In the genomic region with DNA sequence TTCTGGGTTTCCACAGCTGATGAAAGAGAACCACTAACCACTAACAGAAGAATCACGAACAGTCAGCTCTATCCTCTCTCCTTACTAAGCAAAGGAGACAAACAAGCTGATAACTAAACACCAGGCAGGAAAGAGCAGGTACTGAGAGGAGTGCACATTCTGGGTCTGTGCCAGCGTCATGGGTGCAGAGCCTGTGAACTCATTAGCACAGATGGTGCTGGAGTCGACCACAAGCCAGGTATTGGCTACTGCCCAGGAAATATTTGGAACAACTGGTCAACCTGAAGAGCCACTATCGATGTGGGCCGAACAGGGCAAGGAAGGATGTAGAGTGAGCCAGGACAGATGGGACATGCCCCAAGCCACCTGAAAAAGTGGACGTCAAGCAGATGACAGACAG, we compare ENCODE assay signal across 19 mouse cellular contexts. TPM values are rescaled to one million over a fixed set of nuclear protein-coding genes. Genes with fewer than 3 reads are reported as not detected.
DNase-seq lines count a peak whose midpoint lies in the region; ATAC-seq and TF ChIP-seq lines count a peak whose summit lies in the region.
"Had no signal": no experiment of that assay in that cellular context is flagged by ENCODE, and none has a peak within 500 bp of the region (broad histone marks: within the 10 kb centered on the region; RNA-seq: fewer than 3 reads in every experiment).

No protein-coding gene starts in this region.

- ATAC-seq in hindbrain, embryonic 16.5 days = peak; percentile 53
- ATAC-seq in hindbrain, embryonic 11.5 days (ENCODE audit: low FRiP score) = no peak
- no peak for ATAC-seq in midbrain, postnatal 0 days (ENCODE audit: low FRiP score)
- ATAC-seq in midbrain, embryonic 11.5 days (ENCODE audit: low FRiP score) = no peak
- ATAC-seq in frontal cortex, adult (ENCODE audit: low TSS enrichment) = no peak
- ATAC-seq: forebrain, embryonic 15.5 days; inflammation-experienced regulatory T-cells, adult 6 months; lung, postnatal 0 days had no signal

- H3K4me3 ChIP-seq in hindbrain, embryonic 16.5 days (ENCODE audit: low read length) = no peak overlapping the region
- H3K4me3 ChIP-seq in hindbrain, embryonic 11.5 days (ENCODE audit: low read depth, low read length) = no peak overlapping the region
- no peak overlapping the region for H3K4me3 ChIP-seq in midbrain, postnatal 0 days (ENCODE audit: low read depth, low read length)
- H3K4me3 ChIP-seq in midbrain, embryonic 11.5 days (ENCODE audit: low read depth, low read length) = no peak overlapping the region
- H3K4me3 ChIP-seq: forebrain, embryonic 15.5 days; limb, embryonic 15.5 days; midbrain, embryonic 12.5 days had no signal

- no peak for DNase-seq in hindbrain, embryonic 11.5 days (ENCODE audit: low spot score)
- peak; percentile 76 for DNase-seq in midbrain, postnatal 0 days (ENCODE audit: low spot score)
- no peak for DNase-seq in midbrain, embryonic 11.5 days (ENCODE audit: low spot score, missing footprints)
- DNase-seq in cerebellum, adult 9-11 months = peak; percentile 94
- DNase-seq in adrenal gland, adult 18-20 months (ENCODE audit: low spot score in 2 of 2) = no peak
- no peak for DNase-seq in testis, postnatal 14 days (ENCODE audit: low spot score)
- DNase-seq: adrenal gland, postnatal 25 days; embryo, embryonic 11 days; gastrocnemius, postnatal 25 days; kidney, postnatal 4 days; thymus, adult 18-20 months had no signal

- no peak overlapping the region for H3K4me2 ChIP-seq in hindbrain, embryonic 16.5 days (ENCODE audit: low read length)
- no peak overlapping the region for H3K4me2 ChIP-seq in hindbrain, embryonic 11.5 days (replicated peaks; ENCODE audit: low read depth, low read length)
- no peak overlapping the region for H3K4me2 ChIP-seq in midbrain, postnatal 0 days (ENCODE audit: low read depth, low read length, poor library complexity, severe bottlenecking)
- no peak overlapping the region for H3K4me2 ChIP-seq in midbrain, embryonic 11.5 days
- H3K4me2 ChIP-seq: forebrain, embryonic 15.5 days; limb, embryonic 15.5 days; midbrain, embryonic 12.5 days had no signal

- no peaks in the 10 kb centered on the region for H3K9me3 ChIP-seq in hindbrain, embryonic 16.5 days (ENCODE audit: control insufficient read depth, low read length)
- H3K9me3 ChIP-seq in hindbrain, embryonic 11.5 days (ENCODE audit: control insufficient read depth, low read length) = no peaks in the 10 kb centered on the region
- H3K9me3 ChIP-seq in midbrain, postnatal 0 days (ENCODE audit: low read length) = no peaks in the 10 kb centered on the region
- H3K9me3 ChIP-seq in midbrain, embryonic 11.5 days (ENCODE audit: control insufficient read depth, low read length) = no peaks in the 10 kb centered on the region
- H3K9me3 ChIP-seq: forebrain, embryonic 15.5 days; limb, embryonic 15.5 days; midbrain, embryonic 12.5 days had no signal

- no peak overlapping the region for H3K9ac ChIP-seq in hindbrain, embryonic 16.5 days (ENCODE audit: low read depth, low read length)
- no peak overlapping the region for H3K9ac ChIP-seq in hindbrain, embryonic 11.5 days (ENCODE audit: low read depth, low read length)
- no peak overlapping the region for H3K9ac ChIP-seq in midbrain, postnatal 0 days (replicated peaks; ENCODE audit: low read length, poor library complexity, severe bottlenecking)
- H3K9ac ChIP-seq in midbrain, embryonic 11.5 days (ENCODE audit: low read length) = no peak overlapping the region
- H3K9ac ChIP-seq: forebrain, embryonic 15.5 days; limb, embryonic 15.5 days; midbrain, embryonic 12.5 days had no signal

- peak overlapping the region; percentile 13; the same call in 1 of the 2 replicates for H3K27ac ChIP-seq in hindbrain, embryonic 16.5 days (ENCODE audit: low read depth, low read length)
- no peak overlapping the region for H3K27ac ChIP-seq in hindbrain, embryonic 11.5 days (ENCODE audit: low read depth, low read length)
- H3K27ac ChIP-seq in midbrain, postnatal 0 days (ENCODE audit: low read depth, low read length) = no peak overlapping the region
- no peak overlapping the region for H3K27ac ChIP-seq in midbrain, embryonic 11.5 days (ENCODE audit: low read depth, low read length)
- H3K27ac ChIP-seq: forebrain, embryonic 15.5 days; limb, embryonic 15.5 days; midbrain, embryonic 12.5 days had no signal

- TF ChIP-seq CTCF in midbrain, postnatal 0 days (IDR thresholded peaks at IDR 0.05) = no peak

- WGBS in hindbrain, embryonic 16.5 days = 77% methylated on average over 6 of the region's 6 CpGs
- WGBS in hindbrain, embryonic 11.5 days = 90% methylated on average over 6 of the region's 6 CpGs
- WGBS in midbrain, postnatal 0 days = 91% methylated on average over 6 of the region's 6 CpGs
- WGBS in midbrain, embryonic 11.5 days = 94% methylated on average over 6 of the region's 6 CpGs

- H3K4me1 ChIP-seq in hindbrain, embryonic 16.5 days (ENCODE audit: control insufficient read depth, insufficient read depth, low read depth, low read length) = peaks cover 18% of the 10 kb centered on the region
- H3K4me1 ChIP-seq in hindbrain, embryonic 11.5 days (replicated peaks; ENCODE audit: control insufficient read depth, insufficient read depth, low read length) = no peaks in the 10 kb centered on the region
- H3K4me1 ChIP-seq in midbrain, postnatal 0 days (ENCODE audit: insufficient read depth, low read length) = peaks cover 3% of the 10 kb centered on the region
- peaks cover 10% of the 10 kb centered on the region for H3K4me1 ChIP-seq in midbrain, embryonic 11.5 days (ENCODE audit: control insufficient read depth, insufficient read depth, low read length)
- H3K4me1 ChIP-seq: limb, embryonic 15.5 days had no signal

- H3K36me3 ChIP-seq in hindbrain, embryonic 16.5 days (ENCODE audit: control insufficient read depth, insufficient read depth, low read length) = no peaks in the 10 kb centered on the region
- no peaks in the 10 kb centered on the region for H3K36me3 ChIP-seq in hindbrain, embryonic 11.5 days (ENCODE audit: control insufficient read depth, insufficient read depth, low read length)
- H3K36me3 ChIP-seq in midbrain, postnatal 0 days (ENCODE audit: insufficient read depth, low read length) = no peaks in the 10 kb centered on the region
- no peaks in the 10 kb centered on the region for H3K36me3 ChIP-seq in midbrain, embryonic 11.5 days (ENCODE audit: control insufficient read depth, insufficient read depth, low read length)
- H3K36me3 ChIP-seq: forebrain, embryonic 15.5 days; limb, embryonic 15.5 days; midbrain, embryonic 12.5 days had no signal

- H3K27me3 ChIP-seq in hindbrain, embryonic 16.5 days (replicated peaks; ENCODE audit: control insufficient read depth, insufficient read depth, low read length) = no peaks in the 10 kb centered on the region
- no peaks in the 10 kb centered on the region for H3K27me3 ChIP-seq in hindbrain, embryonic 11.5 days (ENCODE audit: control insufficient read depth, insufficient read depth, low read length)
- no peaks in the 10 kb centered on the region for H3K27me3 ChIP-seq in midbrain, postnatal 0 days (ENCODE audit: insufficient read depth, low read length)
- H3K27me3 ChIP-seq in midbrain, embryonic 11.5 days (ENCODE audit: control insufficient read depth, insufficient read depth, low read length) = no peaks in the 10 kb centered on the region
- H3K27me3 ChIP-seq: forebrain, embryonic 15.5 days; limb, embryonic 15.5 days; midbrain, embryonic 12.5 days had no signal

RNA-seq across cellular contexts. Expression of a gene that starts 50.2 kb away (rescaled TPM):
- 68.4 and 69.4 TPM in 2 replicates for polyA plus RNA-seq in hindbrain, embryonic 16.5 days (2015; fragmentation: Nextera tagmentation; extraction: Ambion mirVana)
- 11.7 and 12.6 TPM in 2 replicates for polyA plus RNA-seq in hindbrain, embryonic 11.5 days (2014; fragmentation: Nextera tagmentation; extraction: Ambion mirVana)
- 41.2 and 60.3 TPM in 2 replicates for total RNA-seq in midbrain, postnatal 0 days (2014; rRNA removed)
- polyA plus RNA-seq in midbrain, postnatal 0 days (2015; fragmentation: Nextera tagmentation; extraction: Ambion mirVana) = 72.5 and 73.3 TPM in 2 replicates
- 7.1 and 8.2 TPM in 2 replicates for polyA plus RNA-seq in midbrain, embryonic 11.5 days (2014; fragmentation: Nextera tagmentation; extraction: Ambion mirVana)
- 1 to 10 TPM; 3.7 to 5.0 TPM for total RNA-seq in adrenal gland, adult 18-20 months (2021)
- total RNA-seq: MEL had no signal

Comparison
In these comparisons a context has a peak if more than half of its experiments do, and no peak if none do; other contexts are left out.
1. DNase-seq: peak in midbrain, postnatal 0 days (single experiment) and cerebellum, adult 9-11 months (single experiment); none in hindbrain, embryonic 11.5 days (single experiment), midbrain, embryonic 11.5 days (single experiment), adrenal gland, adult 18-20 months (0 of 2) and testis, postnatal 14 days (single experiment).